Mouse (Mus musculus): ENCODE results near the gene Nsfl1c.
"Not testable (repeated sequence)": the region's sequence is repeated elsewhere in the genome, so short reads cannot be mapped to it uniquely, and the experiment has no call there.

The Nsfl1c gene

DNA sequence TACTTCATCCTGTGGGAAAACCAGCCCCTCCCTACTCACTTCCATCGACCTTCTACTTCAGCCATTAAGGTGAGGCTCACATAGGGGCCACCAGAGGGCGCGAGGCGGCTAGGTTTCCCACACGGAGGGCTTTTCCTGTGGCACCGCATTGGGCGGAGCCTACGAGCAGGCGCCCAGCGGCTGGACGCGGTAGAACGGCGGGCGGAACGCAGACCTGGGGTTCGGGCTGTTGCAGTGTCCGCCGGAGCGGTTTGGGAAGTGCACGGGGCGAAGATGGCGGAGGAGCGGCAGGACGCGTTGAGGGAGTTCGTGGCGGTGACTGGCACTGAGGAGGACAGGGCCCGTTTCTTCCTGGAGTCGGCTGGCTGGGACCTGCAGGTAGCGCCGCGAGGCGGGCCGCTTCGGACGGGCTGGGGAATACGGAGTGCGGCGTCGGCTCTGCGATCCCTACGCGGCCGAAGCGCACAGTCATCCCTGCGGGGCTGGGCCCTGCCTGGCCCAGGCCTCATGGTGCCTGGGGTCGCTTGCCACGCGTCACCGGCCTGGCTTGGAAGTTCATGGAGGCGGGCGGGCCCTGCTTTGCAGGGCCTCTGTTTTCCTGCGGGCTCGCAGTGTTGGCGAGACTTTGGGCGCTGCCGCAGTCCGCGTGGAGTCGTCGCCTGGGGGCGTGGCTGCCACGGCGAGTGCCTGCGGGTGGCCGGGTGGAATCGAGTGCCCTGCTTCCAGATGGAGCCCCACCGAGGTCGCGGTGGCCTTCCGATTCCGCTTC lies at the start of gene Nsfl1c:
Gene Nsfl1c (plus strand): TSS at position 148 of the 769 bp plus-strand sequence.
- DNase-seq (ENCODE audit: low read depth, low spot score) = peak; percentile 81

DNA sequence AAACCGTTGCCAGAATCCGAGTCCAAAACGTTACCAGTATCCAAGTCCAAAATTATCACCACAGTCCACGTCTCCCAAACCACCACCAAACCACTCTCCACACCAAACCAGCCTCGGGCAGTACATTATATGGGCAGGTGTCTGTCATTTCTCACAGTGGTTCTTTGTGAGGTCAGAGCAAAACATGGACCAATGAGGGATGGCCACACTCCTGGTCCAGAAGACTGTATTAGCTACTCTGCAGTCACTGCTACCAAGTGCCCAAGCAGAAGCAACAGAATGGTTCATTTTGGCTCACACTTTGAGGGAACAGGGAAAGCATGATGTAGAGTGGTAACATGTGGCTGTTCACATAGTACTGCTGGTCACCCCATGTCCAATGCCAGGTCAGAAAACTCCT lies 17.9 kb upstream of the Nsfl1c start, which contains the start of gene 4921509C19Rik:
Gene 4921509C19Rik (minus strand): TSS at position 101 of the 400 bp plus-strand sequence.
- not testable (repeated sequence) for DNase-seq (ENCODE audit: low read depth, low spot score)

DNA sequence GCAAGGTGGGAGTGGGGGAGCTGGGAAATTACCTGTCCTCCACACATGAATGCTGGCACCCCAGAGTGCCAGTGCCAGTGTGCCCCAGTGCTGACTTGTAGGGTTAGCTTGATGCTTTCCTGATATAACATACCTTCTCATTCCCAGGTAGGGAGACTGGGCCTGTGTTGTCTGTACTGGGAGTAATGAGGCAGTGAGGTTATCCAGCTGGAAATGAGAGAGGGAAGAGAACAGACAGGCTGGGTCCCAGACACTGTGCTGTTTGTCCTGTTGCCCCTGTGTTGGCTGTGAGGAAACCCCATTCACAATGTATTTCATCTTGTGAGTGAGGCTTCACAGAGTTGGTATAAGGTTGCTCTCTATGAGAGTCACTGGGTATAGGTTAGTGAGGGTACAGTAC lies 7.5 kb upstream of the Nsfl1c start:
- DNase-seq (ENCODE audit: low read depth, low spot score) = no peak

DNA sequence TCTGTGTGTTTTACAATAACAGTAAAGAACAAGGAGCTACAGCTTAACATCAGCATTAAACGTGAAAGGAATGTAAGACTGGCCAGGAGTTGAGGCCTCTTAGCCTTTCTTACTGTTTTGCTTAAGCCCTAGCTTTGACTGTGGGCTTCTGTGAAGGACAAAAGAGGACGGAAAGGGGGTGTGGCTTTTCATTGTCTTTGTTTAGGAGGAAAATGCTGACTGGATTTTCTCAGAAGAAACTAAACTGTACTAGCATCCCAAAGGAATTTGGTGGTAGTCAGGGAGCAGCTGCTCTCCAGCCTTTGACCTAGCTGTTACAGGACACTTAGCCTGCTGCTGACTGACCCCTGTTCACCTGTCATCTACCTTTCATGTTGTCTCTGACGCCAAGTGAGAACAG lies 4.4 kb downstream of the Nsfl1c start:
- no peak for DNase-seq (ENCODE audit: low read depth, low spot score)

DNA sequence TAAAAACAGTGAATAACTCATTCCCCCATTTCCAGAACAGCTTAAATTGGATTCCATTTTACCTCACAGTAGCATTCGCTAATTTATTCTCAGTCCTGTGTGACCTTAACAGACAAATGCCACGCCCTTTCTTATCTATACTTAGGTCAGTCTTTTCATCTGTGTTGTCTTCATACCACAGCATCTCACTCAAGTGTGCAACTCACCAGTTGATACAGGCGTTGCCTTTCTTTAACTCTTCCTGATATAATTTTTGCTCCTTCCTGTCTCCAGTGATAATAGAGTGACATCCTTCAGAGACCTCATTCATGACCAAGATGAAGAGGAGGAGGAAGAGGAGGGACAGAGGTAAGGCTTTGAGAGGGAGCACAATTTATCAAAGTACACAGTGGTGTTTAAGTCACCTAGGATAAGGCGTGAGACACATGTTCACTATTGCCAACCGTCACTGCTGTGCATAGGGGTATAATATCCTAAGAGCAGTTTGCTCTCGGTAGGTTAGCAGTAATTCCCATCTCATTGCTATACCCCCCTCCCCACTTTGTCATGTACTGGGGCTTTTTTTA lies 6.5 kb downstream of the Nsfl1c start:
- DNase-seq (ENCODE audit: low read depth, low spot score) = no peak

GRCm38 (mm10) chr2:151504226-151504625 lies 10.2 kb downstream of the Nsfl1c start:
- DNase-seq (ENCODE audit: low read depth, low spot score) = no peak

DNA sequence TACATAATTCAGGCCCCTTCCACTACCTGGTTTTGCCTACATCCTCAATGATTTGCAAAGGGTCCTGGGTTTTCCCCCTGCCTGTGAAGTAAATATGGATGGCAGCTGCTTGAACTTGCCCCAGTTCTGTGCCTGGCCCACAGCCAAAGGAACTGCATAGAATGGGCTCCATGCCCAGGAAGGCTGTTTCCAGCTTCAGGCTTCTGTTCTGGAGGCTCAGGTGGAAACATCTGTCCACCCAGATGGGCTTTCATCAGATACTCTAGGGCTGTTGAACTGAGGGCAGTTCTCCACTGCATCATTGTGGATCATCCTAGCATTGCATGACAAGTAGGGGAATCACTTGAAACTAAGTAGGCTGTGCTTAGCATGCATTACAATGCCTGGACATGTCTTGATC lies 18.2 kb downstream of the Nsfl1c start:
- no peak for DNase-seq (ENCODE audit: low read depth, low spot score)

- no peak for DNase-seq (ENCODE audit: low read depth, low spot score)
Measured at GRCm38 (mm10) chr2:151513525-151514285, 19.7 kb downstream of the Nsfl1c start.

- no peak for DNase-seq (ENCODE audit: low read depth, low spot score)
Measured at GRCm38 (mm10) chr2:151519000-151519399, 25.0 kb downstream of the Nsfl1c start.

DNA sequence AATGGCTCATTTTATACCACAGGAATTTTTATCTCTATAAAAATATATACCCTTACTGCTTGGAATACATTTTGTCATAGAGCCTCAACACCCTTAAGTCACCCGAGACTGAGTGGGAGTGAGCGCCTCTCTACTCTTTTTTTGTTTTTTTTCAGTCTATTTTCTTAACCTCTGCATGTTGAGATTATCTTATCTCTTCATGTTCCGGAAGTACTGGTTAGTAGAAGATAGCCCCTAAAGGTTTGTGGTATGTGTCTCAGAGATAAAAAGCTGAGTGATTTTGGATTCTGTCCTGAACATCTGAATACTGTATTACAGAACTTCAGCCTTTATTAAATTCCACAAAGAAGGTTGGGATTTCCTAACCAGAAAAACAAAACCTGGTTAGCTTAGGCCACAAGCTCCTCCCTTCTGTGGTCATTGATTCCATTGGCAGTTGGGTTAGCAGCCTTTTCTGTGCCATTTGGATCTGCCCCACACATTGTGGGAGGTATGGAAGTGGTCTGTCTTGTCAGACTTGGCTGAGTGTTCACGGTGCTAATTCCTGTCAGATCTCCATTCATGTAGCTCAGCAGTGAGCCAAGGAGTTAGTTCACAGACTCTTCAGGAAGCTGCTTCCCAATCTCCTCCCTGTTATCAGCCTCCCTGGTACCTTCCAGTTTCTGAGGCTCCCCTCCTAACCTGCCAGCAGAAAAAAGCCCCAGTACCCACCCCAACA lies 30.5 kb downstream of the Nsfl1c start:
- no peak for DNase-seq (ENCODE audit: low read depth, low spot score)

- DNase-seq (ENCODE audit: low read depth, low spot score) = no peak
Measured at GRCm38 (mm10) chr2:151525520-151525919, 31.5 kb downstream of the Nsfl1c start.

- no peak for DNase-seq (ENCODE audit: low read depth, low spot score)
Measured at GRCm38 (mm10) chr2:151528066-151528465, 34.1 kb downstream of the Nsfl1c start.

DNA sequence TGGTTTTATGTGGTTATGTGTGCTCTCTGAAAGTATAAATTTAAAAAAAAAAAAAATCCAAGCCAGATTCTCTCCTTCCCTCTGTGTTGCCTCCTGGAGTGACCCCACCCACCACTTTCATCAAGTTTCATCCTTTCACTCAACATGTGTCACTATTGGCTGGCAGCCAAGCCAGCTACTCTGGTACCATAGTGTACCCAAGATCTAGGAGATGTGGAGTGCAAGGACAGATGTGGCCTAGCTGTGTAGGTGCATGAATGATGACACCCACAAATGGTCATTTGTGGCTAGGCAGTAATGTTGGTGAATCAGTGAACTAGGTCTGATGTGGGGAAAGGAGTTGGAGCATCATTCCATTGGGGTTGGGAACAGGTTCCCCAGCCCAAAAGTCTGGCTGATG lies 35.2 kb downstream of the Nsfl1c start:
- DNase-seq (ENCODE audit: low read depth, low spot score) = no peak

DNA sequence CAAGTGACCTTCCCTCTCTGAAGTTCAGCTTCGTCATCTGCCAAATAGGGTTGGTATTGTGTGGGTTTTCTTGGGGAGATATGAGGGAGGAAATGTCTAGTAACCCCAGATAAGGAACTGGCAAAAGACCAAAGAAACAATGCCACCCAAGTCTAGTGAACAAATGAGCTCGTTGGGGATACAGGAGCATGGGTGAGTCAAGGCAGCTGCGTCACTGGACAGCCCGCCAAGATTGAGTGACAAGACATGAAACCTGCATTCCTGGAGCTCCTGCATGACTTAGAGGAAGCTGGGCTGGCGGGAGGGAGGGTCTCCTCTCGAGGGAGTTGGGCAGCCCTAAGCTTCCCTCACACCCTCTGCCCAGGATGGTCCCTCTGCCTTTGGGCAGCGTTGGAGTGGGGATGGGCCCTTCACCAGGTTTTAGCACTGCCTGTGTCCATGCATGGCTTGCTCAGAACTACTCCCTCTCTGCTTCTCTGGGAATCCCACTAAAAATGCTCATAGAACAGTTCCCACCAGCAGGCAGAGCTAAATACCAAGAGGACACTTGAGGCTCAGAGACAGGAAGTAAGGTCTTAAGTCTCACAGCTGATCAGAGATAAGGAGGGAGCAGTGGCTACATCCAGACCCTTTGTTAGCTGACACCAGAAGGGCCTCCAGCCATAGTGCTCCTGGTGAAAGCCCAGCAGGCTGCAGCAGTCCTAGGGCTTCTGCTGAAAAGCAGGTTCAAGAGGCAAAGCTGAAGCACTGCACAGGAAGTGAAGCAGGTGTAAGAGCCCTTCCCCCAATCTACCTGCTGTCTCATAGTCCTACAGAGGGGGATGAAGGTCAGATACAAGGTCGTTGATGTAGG lies 36.6 kb downstream of the Nsfl1c start:
- no peak for DNase-seq (ENCODE audit: low read depth, low spot score)

GRCm38 (mm10) chr2:151533632-151534031 lies 39.6 kb downstream of the Nsfl1c start:
- no peak for DNase-seq (ENCODE audit: low read depth, low spot score)

- DNase-seq (ENCODE audit: low read depth, low spot score) = no peak
Measured at GRCm38 (mm10) chr2:151535961-151536617, 42.1 kb downstream of the Nsfl1c start.

DNA sequence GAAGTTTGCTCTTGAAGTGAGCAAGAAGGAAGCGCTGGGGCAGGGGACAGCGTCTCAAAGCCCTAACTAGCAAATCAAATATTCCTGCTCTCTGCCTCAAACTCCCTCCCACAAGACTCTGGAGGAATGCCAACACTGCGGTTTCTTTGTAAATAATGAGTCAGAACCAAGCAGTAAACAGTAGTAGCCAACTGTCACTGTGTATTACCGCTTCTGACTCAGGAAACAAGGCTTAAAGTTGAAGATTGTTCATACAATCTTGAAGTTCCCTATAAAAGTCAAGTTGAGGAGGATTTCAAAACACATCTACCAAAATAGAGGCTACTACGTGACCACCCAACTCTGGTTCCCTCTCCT lies 42.6 kb downstream of the Nsfl1c start:
- no peak for DNase-seq (ENCODE audit: low read depth, low spot score)

DNA sequence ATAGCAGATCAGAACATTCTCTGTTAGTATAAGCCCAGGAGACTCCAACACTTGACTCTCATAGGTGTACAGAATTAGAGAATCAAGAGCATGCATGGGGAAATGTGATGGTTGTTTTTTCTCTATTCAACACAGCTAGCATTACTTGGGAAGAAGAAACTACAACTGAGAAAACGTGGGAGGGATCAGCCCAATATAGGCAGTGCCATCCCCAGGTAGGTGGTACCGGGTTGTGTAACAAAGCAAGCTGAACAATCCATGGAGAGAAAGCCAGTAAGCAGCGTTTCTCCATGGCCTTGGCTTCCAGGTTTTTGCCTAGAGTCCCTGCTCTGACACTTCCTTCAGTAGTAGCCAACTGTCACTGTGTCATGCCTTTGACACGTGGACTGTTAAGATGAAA lies 44.7 kb downstream of the Nsfl1c start:
- DNase-seq (ENCODE audit: low read depth, low spot score) = no peak

DNA sequence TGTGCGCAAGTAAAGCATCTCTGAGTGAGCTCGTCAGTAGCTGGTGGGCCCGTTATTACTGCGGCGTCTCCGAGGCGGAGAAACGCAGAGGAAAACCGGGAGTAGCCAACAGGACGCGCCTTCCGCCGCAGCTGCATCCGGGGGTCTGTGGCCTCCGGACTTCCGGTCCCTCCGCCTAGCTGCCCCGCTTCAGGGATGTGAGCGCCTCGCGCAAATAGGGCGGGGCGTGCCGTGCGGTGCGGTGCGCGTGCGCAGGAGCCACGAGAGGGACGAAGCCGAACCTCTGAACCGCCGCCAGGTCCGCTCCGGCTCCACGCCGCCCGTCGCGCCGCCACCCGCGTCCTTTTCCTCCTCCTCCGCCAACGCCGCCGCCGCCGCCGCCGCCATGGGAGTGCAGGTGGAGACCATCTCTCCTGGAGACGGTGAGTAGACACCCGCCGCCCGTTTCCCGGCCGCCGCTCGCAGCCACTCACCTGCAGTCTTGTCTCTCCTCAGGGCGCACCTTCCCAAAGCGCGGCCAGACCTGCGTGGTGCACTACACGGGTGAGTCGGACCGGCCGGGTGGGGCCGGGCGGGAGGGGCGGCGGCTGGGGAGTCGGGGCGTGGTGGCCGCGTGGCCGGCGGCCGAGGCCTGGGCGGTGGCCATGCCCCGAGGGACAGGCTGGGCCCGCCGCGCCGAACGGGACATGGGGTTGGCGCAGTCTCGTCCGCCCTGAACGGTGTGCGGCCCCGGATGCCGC lies 48.5 kb downstream of the Nsfl1c start, which contains the start of gene Fkbp1a:
Gene Fkbp1a (plus strand): TSS at position 161 of the 740 bp plus-strand sequence.
- peak; percentile 87 for DNase-seq (ENCODE audit: low read depth, low spot score)
